Mouse (Mus musculus) neural tube, embryonic 14.5 days (tissue): Measurements from ENCODE around the gene Olfr470. TPM values are rescaled to one million over a fixed set of nuclear protein-coding genes. Genes with fewer than 3 reads are reported as not detected.

ENCODE experiments used
- polyA plus RNA-seq: library from polyadenylated mRNA; unstranded; fragments of >200 nt; fragmentation: Nextera tagmentation; extraction: Ambion mirVana; gene quantifications from 2 replicates; pipeline ENCODE4 v1.2.1, GENCODE M21; 2014

The Olfr470 gene
- polyA plus RNA-seq, 1 experiment from 2014 or later, result not detected

Other genes starting within 250 kb of the Olfr470 start
- not detected in 2 replicates for gene 5330417H12Rik, start 222.3 kb downstream of the Olfr470 start, polyA plus RNA-seq
- 0.29 TPM in 1 of 2 replicates, not detected in the other for gene Cyb5r2, start 89.5 kb downstream of the Olfr470 start, polyA plus RNA-seq
- gene Ovch2, start 46.3 kb downstream of the Olfr470 start, polyA plus RNA-seq, result not detected in 2 replicates
- not detected in 2 replicates for gene Olfr467, start 35.2 kb downstream of the Olfr470 start, polyA plus RNA-seq
- gene Olfr469, start 21.9 kb downstream of the Olfr470 start, polyA plus RNA-seq, result not detected in 2 replicates
- not detected in 2 replicates for gene Olfr472, start 50.4 kb upstream of the Olfr470 start, polyA plus RNA-seq
- gene Olfr473, start 83.0 kb upstream of the Olfr470 start, polyA plus RNA-seq, result not detected in 2 replicates
- not detected in 2 replicates for gene Olfr474, start 107.2 kb upstream of the Olfr470 start, polyA plus RNA-seq
- not detected in 2 replicates for gene Olfr476, start 117.3 kb upstream of the Olfr470 start, polyA plus RNA-seq
- not detected in 2 replicates for gene Olfr477, start 139.2 kb upstream of the Olfr470 start, polyA plus RNA-seq
- gene Olfr478, start 186.5 kb upstream of the Olfr470 start, polyA plus RNA-seq, result not detected in 2 replicates
- not detected in 2 replicates for gene Olfr479, start 203.2 kb upstream of the Olfr470 start, polyA plus RNA-seq
- gene Olfr480, start 219.9 kb upstream of the Olfr470 start, polyA plus RNA-seq, result not detected in 2 replicates
- not detected in 2 replicates for gene Olfr481, start 232.4 kb upstream of the Olfr470 start, polyA plus RNA-seq